Mouse (Mus musculus) neural tube, embryonic 10.5 days (tissue): ENCODE results near the gene Hey2.

ENCODE experiments used
- DNase-seq: peaks from one replicate; pipeline ENCODE4 v3.0.0-alpha.2; 2017; ENCODE audit warnings: low spot score; ENCODE audit errors: extremely low spot score

Hey2 gene

GRCm38 (mm10) chr10:30791016-30791415 is 51.6 kb downstream of the Hey2 start:
- no peak for DNase-seq

- no peak for DNase-seq
Measured at GRCm38 (mm10) chr10:30789521-30789920, 53.1 kb downstream of the Hey2 start.

DNA sequence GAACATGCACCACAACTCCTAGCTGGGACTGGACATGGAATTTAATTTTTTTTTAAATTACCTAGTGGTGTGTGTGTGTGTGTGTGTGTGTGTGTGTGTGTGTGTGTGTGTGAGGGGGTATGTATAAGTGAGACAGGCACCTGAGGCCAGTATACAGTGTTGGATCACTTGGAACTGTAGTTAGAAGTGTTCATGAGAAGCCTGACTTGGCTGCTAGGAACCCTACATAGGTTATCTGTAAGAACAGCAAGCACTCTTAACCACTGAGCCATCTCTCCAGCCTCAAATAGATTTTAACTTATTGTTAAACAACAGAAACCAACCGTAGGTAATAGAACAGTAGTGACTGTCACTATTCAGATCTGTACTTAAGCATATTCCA is 54.3 kb downstream of the Hey2 start:
- DNase-seq: no peak

- DNase-seq: no peak
Measured at GRCm38 (mm10) chr10:30787684-30788339, 54.8 kb downstream of the Hey2 start.

GRCm38 (mm10) chr10:30786103-30786754 is 56.4 kb downstream of the Hey2 start:
- DNase-seq: no peak
